Mouse (Mus musculus): Measurements from ENCODE around the gene Irak2. TPM values are rescaled to one million over a fixed set of nuclear protein-coding genes. Genes with fewer than 3 reads are reported as not detected.
"Not testable (repeated sequence)": the region's sequence is repeated elsewhere in the genome, so short reads cannot be mapped to it uniquely, and the experiment has no call there.

Gene Irak2
- polyA plus RNA-seq, 1 experiment from 2014 or later: 4.4 TPM

GRCm38 (mm10) chr6:113661353-113662241 lies 23.3 kb downstream of the Irak2 start:
- no peaks in the 10 kb centered on the region for H3K27me3 ChIP-seq (ENCODE audit: insufficient read depth, low read length)
- H3K27ac ChIP-seq (ENCODE audit: low read length): peak overlapping the region; percentile 57
- H3K9me3 ChIP-seq (ENCODE audit: low read length): peaks cover 2% of the 10 kb centered on the region; the same call in 1 of the 2 replicates
- ATAC-seq (ENCODE audit: low FRiP score, low TSS enrichment): peak; percentile 29; the same call in 1 of the 2 replicates
- H3K4me3 ChIP-seq (ENCODE audit: low read length): no peak overlapping the region
- no peaks in the 10 kb centered on the region for H3K36me3 ChIP-seq (ENCODE audit: insufficient read depth, low read length)
- 0 out of 2 replicates have a peak overlapping the region, but pooled peaks have one; percentile 18 for H3K9ac ChIP-seq (replicated peaks; ENCODE audit: low read length)
- 33% methylated on average over 12 of the region's 12 CpGs for WGBS
- H3K4me1 ChIP-seq (ENCODE audit: insufficient read depth, low read length): peaks cover 35% of the 10 kb centered on the region
- H3K4me2 ChIP-seq (replicated peaks; ENCODE audit: low read depth, low read length): 0 out of 2 replicates have a peak overlapping the region, but pooled peaks have one; percentile 6

- Histone ChIP-seq H3K4me3 (ENCODE audit: low read length) (no peak overlapping the region), H3K9ac (replicated peaks; ENCODE audit: low read length) (no peak overlapping the region), H3K4me2 (replicated peaks; ENCODE audit: low read depth, low read length) (no peak overlapping the region), H3K36me3 (ENCODE audit: insufficient read depth, low read length) (no peaks in the 10 kb centered on the region), H3K4me1 (ENCODE audit: insufficient read depth, low read length) (peaks cover 38% of the 10 kb centered on the region), H3K27ac (ENCODE audit: low read length) (no peak overlapping the region), H3K27me3 (ENCODE audit: insufficient read depth, low read length) (no peaks in the 10 kb centered on the region), H3K9me3 (ENCODE audit: low read length) (peaks cover 2% of the 10 kb centered on the region; the same call in 1 of the 2 replicates)
- no peak for ATAC-seq (ENCODE audit: low FRiP score, low TSS enrichment)
- 93% methylated on average over 8 of the region's 8 CpGs for WGBS
Observed at GRCm38 (mm10) chr6:113662964-113663700, 24.9 kb downstream of the Irak2 start.

GRCm38 (mm10) chr6:113664305-113664704 lies 26.0 kb downstream of the Irak2 start:
- no peaks in the 10 kb centered on the region for H3K36me3 ChIP-seq (ENCODE audit: insufficient read depth, low read length)
- no peak overlapping the region for H3K9ac ChIP-seq (replicated peaks; ENCODE audit: low read length)
- no peak overlapping the region for H3K4me3 ChIP-seq (ENCODE audit: low read length)
- H3K4me2 ChIP-seq (replicated peaks; ENCODE audit: low read depth, low read length): no peak overlapping the region
- peaks cover 2% of the 10 kb centered on the region; the same call in 1 of the 2 replicates for H3K9me3 ChIP-seq (ENCODE audit: low read length)
- WGBS: 88% methylated on average over 7 of the region's 7 CpGs
- no peaks in the 10 kb centered on the region for H3K27me3 ChIP-seq (ENCODE audit: insufficient read depth, low read length)
- H3K4me1 ChIP-seq (ENCODE audit: insufficient read depth, low read length): peaks cover 47% of the 10 kb centered on the region
- no peak overlapping the region for H3K27ac ChIP-seq (ENCODE audit: low read length)
- ATAC-seq (ENCODE audit: low FRiP score, low TSS enrichment): no peak

GRCm38 (mm10) chr6:113667611-113668122 lies 29.4 kb downstream of the Irak2 start:
- Histone ChIP-seq H3K36me3 (ENCODE audit: insufficient read depth, low read length) (no peaks in the 10 kb centered on the region), H3K4me2 (replicated peaks; ENCODE audit: low read depth, low read length) (no peak overlapping the region), H3K4me3 (ENCODE audit: low read length) (no peak overlapping the region), H3K9ac (replicated peaks; ENCODE audit: low read length) (no peak overlapping the region), H3K27me3 (ENCODE audit: insufficient read depth, low read length) (no peaks in the 10 kb centered on the region), H3K9me3 (ENCODE audit: low read length) (peaks cover 8% of the 10 kb centered on the region), H3K4me1 (ENCODE audit: insufficient read depth, low read length) (peaks cover 22% of the 10 kb centered on the region), H3K27ac (ENCODE audit: low read length) (no peak overlapping the region)
- ATAC-seq (ENCODE audit: low FRiP score, low TSS enrichment): no peak
- 38% methylated on average over 8 of the region's 8 CpGs for WGBS

- 31% methylated on average over 15 of the region's 15 CpGs for WGBS
- Histone ChIP-seq H3K9ac (replicated peaks; ENCODE audit: low read length) (no peak overlapping the region; the same call in 1 of the 2 replicates), H3K9me3 (ENCODE audit: low read length) (peaks cover 6% of the 10 kb centered on the region), H3K4me2 (replicated peaks; ENCODE audit: low read depth, low read length) (0 out of 2 replicates have a peak overlapping the region, but pooled peaks have one; percentile 15), H3K36me3 (ENCODE audit: insufficient read depth, low read length) (no peaks in the 10 kb centered on the region), H3K4me3 (ENCODE audit: low read length) (no peak overlapping the region), H3K4me1 (ENCODE audit: insufficient read depth, low read length) (peaks cover 22% of the 10 kb centered on the region), H3K27ac (ENCODE audit: low read length) (peak overlapping the region; percentile 72), H3K27me3 (ENCODE audit: insufficient read depth, low read length) (no peaks in the 10 kb centered on the region)
- ATAC-seq (ENCODE audit: low FRiP score, low TSS enrichment): peak; percentile 69; the same call in 1 of the 2 replicates
Observed at GRCm38 (mm10) chr6:113668287-113669154, 30.3 kb downstream of the Irak2 start.

GRCm38 (mm10) chr6:113669821-113670220 lies 31.6 kb downstream of the Irak2 start:
- Histone ChIP-seq H3K27ac (ENCODE audit: low read length) (no peak overlapping the region), H3K4me3 (ENCODE audit: low read length) (no peak overlapping the region), H3K9ac (replicated peaks; ENCODE audit: low read length) (no peak overlapping the region), H3K27me3 (ENCODE audit: insufficient read depth, low read length) (no peaks in the 10 kb centered on the region), H3K4me2 (replicated peaks; ENCODE audit: low read depth, low read length) (no peak overlapping the region), H3K36me3 (ENCODE audit: insufficient read depth, low read length) (no peaks in the 10 kb centered on the region), H3K4me1 (ENCODE audit: insufficient read depth, low read length) (peaks cover 22% of the 10 kb centered on the region), H3K9me3 (ENCODE audit: low read length) (peaks cover 6% of the 10 kb centered on the region)
- WGBS: 57% methylated on average over 7 of the region's 7 CpGs
- no peak for ATAC-seq (ENCODE audit: low FRiP score, low TSS enrichment)

- H3K4me1 ChIP-seq (ENCODE audit: insufficient read depth, low read length): peaks cover 22% of the 10 kb centered on the region
- not testable (repeated sequence) for ATAC-seq (ENCODE audit: low FRiP score, low TSS enrichment); H3K9ac ChIP-seq (replicated peaks; ENCODE audit: low read length); H3K27ac ChIP-seq (ENCODE audit: low read length); H3K9me3 ChIP-seq (ENCODE audit: low read length); H3K4me2 ChIP-seq (replicated peaks; ENCODE audit: low read depth, low read length); H3K27me3 ChIP-seq (ENCODE audit: insufficient read depth, low read length); H3K4me3 ChIP-seq (ENCODE audit: low read length); H3K36me3 ChIP-seq (ENCODE audit: insufficient read depth, low read length)
- 84% methylated on average over 1 of the region's 1 CpGs for WGBS
Observed at GRCm38 (mm10) chr6:113672029-113672428, 33.8 kb downstream of the Irak2 start.

- no peak overlapping the region for H3K4me3 ChIP-seq (ENCODE audit: low read length)
- peaks cover 17% of the 10 kb centered on the region for H3K4me1 ChIP-seq (ENCODE audit: insufficient read depth, low read length)
- no peaks in the 10 kb centered on the region for H3K27me3 ChIP-seq (ENCODE audit: insufficient read depth, low read length)
- no peak overlapping the region for H3K4me2 ChIP-seq (replicated peaks; ENCODE audit: low read depth, low read length)
- H3K9ac ChIP-seq (replicated peaks; ENCODE audit: low read length): no peak overlapping the region
- ATAC-seq (ENCODE audit: low FRiP score, low TSS enrichment): no peak
- H3K9me3 ChIP-seq (ENCODE audit: low read length): peaks cover 6% of the 10 kb centered on the region
- H3K36me3 ChIP-seq (ENCODE audit: insufficient read depth, low read length): no peaks in the 10 kb centered on the region
- no peak overlapping the region for H3K27ac ChIP-seq (ENCODE audit: low read length)
- 83% methylated on average over 6 of the region's 6 CpGs for WGBS
Observed at GRCm38 (mm10) chr6:113672989-113673388, 34.7 kb downstream of the Irak2 start.

GRCm38 (mm10) chr6:113675234-113675633 lies 37.0 kb downstream of the Irak2 start:
- 77% methylated on average over 4 of the region's 4 CpGs for WGBS
- no peaks in the 10 kb centered on the region; the same call in 1 of the 2 replicates for H3K4me1 ChIP-seq (ENCODE audit: insufficient read depth, low read length)
- ATAC-seq (ENCODE audit: low FRiP score, low TSS enrichment): no peak
- H3K27ac ChIP-seq (ENCODE audit: low read length): no peak overlapping the region
- H3K9ac ChIP-seq (replicated peaks; ENCODE audit: low read length): no peak overlapping the region
- peaks cover 6% of the 10 kb centered on the region for H3K9me3 ChIP-seq (ENCODE audit: low read length)
- H3K27me3 ChIP-seq (ENCODE audit: insufficient read depth, low read length): no peaks in the 10 kb centered on the region
- H3K36me3 ChIP-seq (ENCODE audit: insufficient read depth, low read length): no peaks in the 10 kb centered on the region
- H3K4me2 ChIP-seq (replicated peaks; ENCODE audit: low read depth, low read length): no peak overlapping the region
- H3K4me3 ChIP-seq (ENCODE audit: low read length): no peak overlapping the region

All from kidney, embryonic 16.5 days (tissue).